Mouse (Mus musculus) adrenal gland, postnatal 25 days (tissue): ENCODE data around the gene Nid1. TPM values are rescaled to one million over a fixed set of nuclear protein-coding genes. Genes with fewer than 3 reads are reported as not detected.
"Not testable (repeated sequence)": the region's sequence is repeated elsewhere in the genome, so short reads cannot be mapped to it uniquely, and the experiment has no call there.

Source experiments
- DNase-seq: peaks from one replicate; pipeline ENCODE4 v3.0.0; 2021; ENCODE audit warnings: mixed read lengths
- total RNA-seq: library from RNA; stranded (reverse); gene quantifications from 2 replicates; pipeline ENCODE4 v1.2.3, GENCODE M21; 2021

The Nid1 gene
- total RNA-seq, 1 experiment from 2014 or later: 73.5 TPM

GRCm38 (mm10) chr13:13454249-13454648 lies 16.9 kb downstream of the Nid1 start:
- DNase-seq: not testable (repeated sequence)

- DNase-seq: not testable (repeated sequence)
Observed at GRCm38 (mm10) chr13:13455632-13456492, 18.5 kb downstream of the Nid1 start.

GRCm38 (mm10) chr13:13458138-13458737 lies 20.9 kb downstream of the Nid1 start:
- no peak for DNase-seq

GRCm38 (mm10) chr13:13460521-13461138 lies 23.3 kb downstream of the Nid1 start:
- no peak for DNase-seq

GRCm38 (mm10) chr13:13461446-13462192 lies 24.3 kb downstream of the Nid1 start:
- no peak for DNase-seq

GRCm38 (mm10) chr13:13463949-13464348 lies 26.6 kb downstream of the Nid1 start:
- no peak for DNase-seq

GRCm38 (mm10) chr13:13467249-13467648 lies 29.9 kb downstream of the Nid1 start:
- not testable (repeated sequence) for DNase-seq

GRCm38 (mm10) chr13:13468513-13468912 lies 31.2 kb downstream of the Nid1 start:
- DNase-seq: no peak

GRCm38 (mm10) chr13:13471334-13471757 lies 34.0 kb downstream of the Nid1 start:
- DNase-seq: no peak

- not testable (repeated sequence) for DNase-seq
Observed at GRCm38 (mm10) chr13:13474464-13474863, 37.1 kb downstream of the Nid1 start.

- DNase-seq: no peak
Observed at GRCm38 (mm10) chr13:13474991-13475390, 37.6 kb downstream of the Nid1 start.

GRCm38 (mm10) chr13:13476568-13476967 lies 39.2 kb downstream of the Nid1 start:
- no peak for DNase-seq

GRCm38 (mm10) chr13:13477046-13477445 lies 39.7 kb downstream of the Nid1 start:
- no peak for DNase-seq

- no peak for DNase-seq
Observed at GRCm38 (mm10) chr13:13479986-13480385, 42.6 kb downstream of the Nid1 start.

GRCm38 (mm10) chr13:13481033-13481432 lies 43.7 kb downstream of the Nid1 start:
- no peak for DNase-seq

- DNase-seq: no peak
Observed at GRCm38 (mm10) chr13:13481875-13482674, 44.7 kb downstream of the Nid1 start.

- no peak for DNase-seq
Observed at GRCm38 (mm10) chr13:13484351-13484751, 47.0 kb downstream of the Nid1 start.

- DNase-seq: no peak
Observed at GRCm38 (mm10) chr13:13484883-13485282, 47.5 kb downstream of the Nid1 start.

- DNase-seq: no peak
Observed at GRCm38 (mm10) chr13:13485682-13486081, 48.3 kb downstream of the Nid1 start.

- DNase-seq: no peak
Observed at GRCm38 (mm10) chr13:13487851-13488250, 50.5 kb downstream of the Nid1 start.

GRCm38 (mm10) chr13:13489861-13490260 lies 52.5 kb downstream of the Nid1 start:
- no peak for DNase-seq

- no peak for DNase-seq
Observed at GRCm38 (mm10) chr13:13492151-13492550, 54.8 kb downstream of the Nid1 start.
